Mouse (Mus musculus) liver, adult 2 months (tissue): Measurements from ENCODE around the gene Atxn1.

Experiments
- CTCF ChIP-seq: fragments of 200-500 bp; IDR thresholded peaks from 2 replicates; pipeline ENCODE4 v1.5.1; 2011; ENCODE audit warnings: low read depth, low read length, control low read depth
- POLR2A ChIP-seq: fragments of 200-500 bp; IDR thresholded peaks from 2 replicates; pipeline ENCODE4 v1.6.1; 2011; ENCODE audit warnings: low read length, control low read depth; ENCODE audit not compliant: insufficient read depth; ENCODE audit errors: extremely low read depth

- TF ChIP-seq POLR2A (no peak), CTCF (no peak)
Measured at GRCm38 (mm10) chr13:45576185-45576584, 388.6 kb downstream of the Atxn1 start.
